Mouse (Mus musculus) heart, embryonic 11.5 days (tissue): ENCODE measurements at regions not wholly inside any gene's neighbourhood (a gene's known extent, or its start where the extent isn't known, plus 50 kb on each side); places are given as distances from the start of the nearest gene placed in this dataset.

Source experiments
- ATAC-seq: fragments of 200-750 bp; cut with Nextera tagmentation; replicated peaks from 2 replicates; pipeline ENCODE4 v1.8.0; 2017; ENCODE audit warnings: moderate library complexity; ENCODE audit not compliant: insufficient number of reproducible peaks, low FRiP score, low TSS enrichment
- H3K27ac ChIP-seq: fragments of 300-500 bp; sonication (generic); 2 replicates; pipeline ENCODE4 v1.5.1; 2014; ENCODE audit warnings: mild to moderate bottlenecking, low read depth, low read length
- H3K27me3 ChIP-seq: fragments of 300-500 bp; sonication (generic); 2 replicates; pipeline ENCODE4 v1.6.1; 2014; ENCODE audit warnings: mild to moderate bottlenecking, low read length, mixed read lengths; ENCODE audit not compliant: control insufficient read depth, insufficient read depth
- H3K36me3 ChIP-seq: fragments of 300-500 bp; sonication (generic); 2 replicates; pipeline ENCODE4 v1.6.1; 2014; ENCODE audit warnings: mild to moderate bottlenecking, low read length, moderate library complexity, mixed read lengths; ENCODE audit not compliant: control insufficient read depth, insufficient read depth
- H3K4me1 ChIP-seq: fragments of 300-500 bp; sonication (generic); 2 replicates; pipeline ENCODE4 v1.6.1; 2014; ENCODE audit warnings: low read length; ENCODE audit not compliant: control insufficient read depth, insufficient read depth
- H3K4me2 ChIP-seq: fragments of 300-500 bp; sonication (generic); 2 replicates; pipeline ENCODE4 v1.6.1; 2014; ENCODE audit warnings: mild to moderate bottlenecking, moderate library complexity
- H3K4me3 ChIP-seq: fragments of 300-500 bp; sonication (generic); 2 replicates; pipeline ENCODE4 v1.5.1; 2014; ENCODE audit warnings: low read depth, low read length
- H3K9ac ChIP-seq: fragments of 300-500 bp; sonication (generic); 2 replicates; pipeline ENCODE4 v1.6.1; 2014; ENCODE audit warnings: mild to moderate bottlenecking, low read depth, low read length, moderate library complexity
- H3K9me3 ChIP-seq: fragments of 300-500 bp; sonication (generic); replicated peaks from 2 replicates; pipeline ENCODE4 v1.6.1; 2016; ENCODE audit warnings: low read length; ENCODE audit not compliant: control insufficient read depth
- WGBS: fragments of 180-500 bp; shearing (Covaris S2); extraction: QIAGEN DNeasy Blood & Tissue Kit; methylation state at CpG from one replicate; pipeline ENCODE4 v1.1.7; 2014; ENCODE audit not compliant: insufficient replicate concordance; 5-methylcytosine and 5-hydroxymethylcytosine counted together

DNA sequence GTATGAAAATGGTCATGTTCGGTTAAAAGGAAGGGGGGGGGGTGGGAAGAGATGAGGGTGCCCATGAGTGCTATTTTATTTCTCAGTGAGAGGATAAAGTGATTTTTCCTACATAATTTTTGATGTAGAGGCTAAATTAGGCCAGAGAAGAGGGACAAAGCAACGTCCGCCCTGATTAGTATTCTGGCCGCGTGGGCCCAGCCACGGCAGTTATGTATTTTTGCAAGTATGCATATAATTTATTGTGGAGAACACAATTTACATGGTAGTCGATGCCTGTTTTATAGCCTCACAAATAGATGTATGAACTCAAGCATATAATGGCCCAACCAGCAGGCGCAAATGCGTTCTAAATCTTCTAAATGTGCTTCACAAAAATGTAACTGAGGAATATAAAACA, 132.8 kb downstream of the Mrm1 start:
- H3K4me1 ChIP-seq = no peaks in the 10 kb centered on the region
- H3K4me3 ChIP-seq = no peak overlapping the region
- H3K9me3 ChIP-seq = no peaks in the 10 kb centered on the region
- WGBS = 82% methylated on average over 9 of the region's 9 CpGs
- H3K9ac ChIP-seq = no peak overlapping the region
- H3K36me3 ChIP-seq = no peaks in the 10 kb centered on the region
- ATAC-seq = no peak
- no peak overlapping the region for H3K27ac ChIP-seq
- H3K27me3 ChIP-seq = no peaks in the 10 kb centered on the region
- H3K4me2 ChIP-seq = no peak overlapping the region

DNA sequence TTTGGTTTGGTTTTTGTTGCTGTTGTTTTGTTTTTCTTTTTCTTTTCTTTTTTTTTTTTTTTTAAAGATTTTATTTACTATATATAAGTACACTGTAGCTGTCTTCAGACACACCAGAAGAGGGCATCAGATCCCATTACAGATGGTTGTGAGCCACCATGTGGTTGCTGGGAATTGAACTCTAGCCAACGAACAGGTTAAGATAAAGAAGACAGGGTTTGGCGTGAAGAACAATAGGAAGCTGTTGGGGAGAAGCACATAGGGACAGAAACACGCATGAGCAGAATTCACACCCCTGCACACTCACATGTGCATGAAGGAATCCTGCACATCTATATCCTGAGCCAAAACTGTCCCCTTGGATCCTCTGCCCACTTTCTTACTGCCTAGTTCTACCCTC, 135.0 kb downstream of the Mrm1 start:
- Histone ChIP-seq H3K27me3 (no peaks in the 10 kb centered on the region), H3K9ac (no peak overlapping the region), H3K27ac (no peak overlapping the region), H3K36me3 (no peaks in the 10 kb centered on the region), H3K4me1 (no peaks in the 10 kb centered on the region), H3K4me3 (no peak overlapping the region), H3K4me2 (no peak overlapping the region), H3K9me3 (no peaks in the 10 kb centered on the region)
- ATAC-seq = no peak
- 82% methylated on average over 3 of the region's 3 CpGs for WGBS

- Histone ChIP-seq H3K36me3 (no peaks in the 10 kb centered on the region), H3K27me3 (no peaks in the 10 kb centered on the region), H3K4me2 (no peak overlapping the region), H3K4me1 (no peaks in the 10 kb centered on the region), H3K4me3 (no peak overlapping the region), H3K9ac (no peak overlapping the region), H3K27ac (no peak overlapping the region), H3K9me3 (no peaks in the 10 kb centered on the region)
- no peak for ATAC-seq
- 90% methylated on average over 13 of the region's 13 CpGs for WGBS
Observed at GRCm38 (mm10) chr11:84682931-84683330, 136.4 kb downstream of the Mrm1 start.

DNA sequence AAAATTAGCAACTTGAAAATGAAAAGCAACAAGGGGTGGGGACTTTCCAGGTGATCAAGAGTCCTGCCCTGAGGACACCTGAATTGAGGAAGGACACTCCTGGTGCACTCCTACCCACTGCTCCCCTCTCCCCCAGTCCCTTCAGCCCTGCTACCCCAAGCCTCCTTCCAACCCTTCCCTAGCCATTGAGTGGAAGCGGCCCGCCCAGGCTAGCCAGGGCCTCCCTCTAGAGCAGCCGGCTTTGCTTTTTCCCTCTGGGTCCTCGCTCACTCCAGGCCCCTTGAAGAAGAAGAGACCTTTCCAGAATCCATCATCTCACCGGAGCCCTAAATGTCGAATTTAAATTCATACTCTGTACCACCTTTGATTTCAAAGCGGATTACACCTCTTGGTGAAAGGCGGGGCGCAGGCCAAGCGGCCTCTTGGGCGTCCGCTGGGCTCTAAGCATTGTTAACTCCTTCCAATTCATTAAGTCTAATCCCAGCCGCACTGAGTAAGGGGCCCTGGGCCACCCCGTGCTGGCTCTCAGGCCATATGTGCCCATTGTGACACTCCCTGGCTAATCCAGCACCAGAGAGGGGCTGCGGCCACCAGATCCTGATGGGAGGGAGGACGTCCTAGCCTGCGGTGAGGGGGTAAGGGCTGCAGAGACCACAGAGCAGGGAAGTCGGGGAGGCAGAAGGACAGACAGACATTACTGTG, 142.8 kb downstream of the Mrm1 start:
- Histone ChIP-seq H3K27ac (no peak overlapping the region), H3K27me3 (peaks cover 7% of the 10 kb centered on the region; the same call in 1 of the 2 replicates), H3K9ac (no peak overlapping the region), H3K36me3 (no peaks in the 10 kb centered on the region), H3K4me3 (no peak overlapping the region), H3K9me3 (no peaks in the 10 kb centered on the region), H3K4me1 (no peaks in the 10 kb centered on the region), H3K4me2 (no peak overlapping the region)
- 37% methylated on average over 18 of the region's 18 CpGs for WGBS
- no peak for ATAC-seq

DNA sequence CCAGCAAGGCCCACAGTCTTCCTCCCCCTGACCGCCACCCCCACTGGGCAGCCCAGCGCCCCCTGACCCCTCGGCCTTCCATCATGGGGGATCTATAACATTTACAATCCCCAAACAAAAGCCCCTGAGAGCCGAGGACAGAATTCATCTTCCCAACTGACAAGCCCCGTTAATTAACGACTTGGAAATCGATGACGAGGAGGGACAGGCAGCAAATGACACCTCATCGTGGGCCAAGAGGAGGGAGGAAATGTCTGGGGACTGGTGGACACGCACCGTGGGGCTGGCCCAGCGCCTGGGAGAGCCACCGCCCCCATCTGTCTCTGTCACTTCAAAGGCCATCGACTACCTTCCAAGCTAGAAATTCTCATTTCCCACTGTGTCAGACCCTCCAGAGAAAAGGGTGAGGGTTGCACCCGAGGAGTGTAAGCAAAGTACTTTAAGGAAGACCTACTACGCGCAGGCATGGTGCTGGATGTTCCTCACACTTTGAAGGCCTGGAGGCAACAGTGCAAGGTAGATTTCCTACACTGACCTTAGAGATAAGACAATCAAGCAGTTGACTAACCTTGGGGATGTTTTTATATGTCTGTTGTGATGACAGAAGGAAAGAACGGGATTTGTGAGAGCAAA, 146.4 kb downstream of the Mrm1 start:
- ATAC-seq = no peak
- Histone ChIP-seq H3K9ac (no peak overlapping the region), H3K36me3 (no peaks in the 10 kb centered on the region), H3K4me2 (no peak overlapping the region), H3K4me1 (no peaks in the 10 kb centered on the region), H3K27me3 (peaks cover 7% of the 10 kb centered on the region; the same call in 1 of the 2 replicates), H3K9me3 (no peaks in the 10 kb centered on the region), H3K4me3 (no peak overlapping the region), H3K27ac (no peak overlapping the region)
- 59% methylated on average over 18 of the region's 18 CpGs for WGBS

DNA sequence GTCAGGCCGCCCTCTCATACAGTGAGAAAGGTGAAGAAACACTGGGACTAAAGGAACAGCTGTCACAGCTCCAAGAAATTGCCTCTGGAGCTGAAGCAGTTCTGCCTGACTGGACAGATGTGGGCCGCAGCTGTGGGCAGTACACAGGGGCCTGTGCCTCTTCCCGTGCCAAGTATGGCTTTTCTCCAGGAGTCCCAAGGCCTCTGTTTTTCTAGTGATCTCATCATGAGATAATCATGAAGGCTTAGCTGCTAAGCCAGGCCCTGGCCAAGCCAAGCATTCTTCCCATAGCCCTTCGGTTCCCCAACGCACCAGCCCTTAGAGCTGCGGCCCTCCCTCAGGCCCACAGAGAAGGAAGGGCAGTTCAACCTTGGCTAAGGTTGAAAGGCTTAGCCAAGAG, 146.2 kb upstream of the Lhx1 start:
- WGBS = 72% methylated on average over 6 of the region's 6 CpGs
- no peak overlapping the region for H3K4me3 ChIP-seq
- H3K27me3 ChIP-seq = peaks cover 1% of the 10 kb centered on the region; the same call in 1 of the 2 replicates
- no peaks in the 10 kb centered on the region for H3K4me1 ChIP-seq
- no peak overlapping the region for H3K4me2 ChIP-seq
- H3K9me3 ChIP-seq = no peaks in the 10 kb centered on the region
- H3K9ac ChIP-seq = no peak overlapping the region
- ATAC-seq = no peak
- no peaks in the 10 kb centered on the region for H3K36me3 ChIP-seq
- H3K27ac ChIP-seq = no peak overlapping the region

GRCm38 (mm10) chr11:84667711-84668110, 142.4 kb upstream of the Lhx1 start:
- 70% methylated on average over 4 of the region's 4 CpGs for WGBS

GRCm38 (mm10) chr11:84664258-84664657, 138.9 kb upstream of the Lhx1 start:
- Histone ChIP-seq H3K9ac (no peak overlapping the region), H3K27me3 (no peaks in the 10 kb centered on the region), H3K36me3 (no peaks in the 10 kb centered on the region), H3K4me2 (no peak overlapping the region), H3K4me3 (no peak overlapping the region), H3K4me1 (no peaks in the 10 kb centered on the region), H3K9me3 (no peaks in the 10 kb centered on the region), H3K27ac (no peak overlapping the region)
- WGBS = 49% methylated on average over 3 of the region's 3 CpGs
- no peak for ATAC-seq

More at GRCm38 (mm10) chr11:84667711-84668110, 142.4 kb upstream of the Lhx1 start:
- Histone ChIP-seq H3K36me3 (no peaks in the 10 kb centered on the region), H3K4me2 (no peak overlapping the region), H3K4me3 (no peak overlapping the region), H3K9ac (no peak overlapping the region), H3K27me3 (no peaks in the 10 kb centered on the region), H3K9me3 (no peaks in the 10 kb centered on the region), H3K27ac (no peak overlapping the region), H3K4me1 (no peaks in the 10 kb centered on the region)
- no peak for ATAC-seq

GRCm38 (mm10) chr11:84661981-84662380, 136.6 kb upstream of the Lhx1 start:
- H3K4me1 ChIP-seq = no peaks in the 10 kb centered on the region
- no peaks in the 10 kb centered on the region for H3K9me3 ChIP-seq
- no peaks in the 10 kb centered on the region for H3K36me3 ChIP-seq
- no peak for ATAC-seq
- no peak overlapping the region for H3K4me3 ChIP-seq
- no peak overlapping the region for H3K27ac ChIP-seq
- 13% methylated on average over 7 of the region's 7 CpGs for WGBS
- H3K27me3 ChIP-seq = no peaks in the 10 kb centered on the region
- no peak overlapping the region for H3K9ac ChIP-seq
- H3K4me2 ChIP-seq = no peak overlapping the region
